Mouse (Mus musculus) limb, embryonic 13.5 days (tissue): ENCODE data around the gene Olfr628. TPM values are rescaled to one million over a fixed set of nuclear protein-coding genes. Genes with fewer than 3 reads are reported as not detected.
"Not testable (repeated sequence)": the region's sequence is repeated elsewhere in the genome, so short reads cannot be mapped to it uniquely, and the experiment has no call there.

ENCODE experiments used
- ATAC-seq: fragments of 200-750 bp; cut with Nextera tagmentation; 2 replicates; pipeline ENCODE4 v1.8.0; 2017; ENCODE audit warnings: low read depth, moderate number of reproducible peaks, moderate TSS enrichment; ENCODE audit not compliant: low FRiP score
- H3K27ac ChIP-seq: fragments of 300-500 bp; sonication (generic); 2 replicates; pipeline ENCODE4 v1.5.1; 2015; ENCODE audit warnings: inconsistent platforms, mild to moderate bottlenecking, moderate library complexity
- H3K27me3 ChIP-seq: fragments of 300-500 bp; sonication (generic); 2 replicates; pipeline ENCODE4 v1.6.1; 2015; ENCODE audit warnings: mild to moderate bottlenecking, inconsistent platforms
- H3K36me3 ChIP-seq: fragments of 300-500 bp; sonication (generic); 2 replicates; pipeline ENCODE4 v1.6.1; 2015; ENCODE audit warnings: inconsistent platforms, mild to moderate bottlenecking, moderate library complexity
- H3K4me1 ChIP-seq: fragments of 300-500 bp; sonication (generic); 2 replicates; pipeline ENCODE4 v1.6.1; 2015; ENCODE audit warnings: inconsistent platforms
- H3K4me2 ChIP-seq: fragments of 300-500 bp; sonication (generic); replicated peaks from 2 replicates; pipeline ENCODE4 v1.6.1; 2015; ENCODE audit warnings: inconsistent platforms, mild to moderate bottlenecking, moderate library complexity
- H3K4me3 ChIP-seq: fragments of 300-500 bp; sonication (generic); 2 replicates; pipeline ENCODE4 v1.5.1; 2015; ENCODE audit warnings: moderate library complexity, mild to moderate bottlenecking, inconsistent platforms
- H3K9ac ChIP-seq: fragments of 300-500 bp; sonication (generic); 2 replicates; pipeline ENCODE4 v1.6.1; 2015; ENCODE audit warnings: mild to moderate bottlenecking, inconsistent platforms
- H3K9me3 ChIP-seq: fragments of 300-500 bp; sonication (generic); 2 replicates; pipeline ENCODE4 v1.6.1; 2016; ENCODE audit warnings: inconsistent platforms
- WGBS: fragments of 180-500 bp; shearing (Covaris S2); methylation state at CpG from one replicate; pipeline ENCODE4 v1.1.7; 2015; 5-methylcytosine and 5-hydroxymethylcytosine counted together
- polyA plus RNA-seq: library from polyadenylated mRNA; unstranded; fragments of >200 nt; fragmentation: Nextera tagmentation; extraction: Ambion mirVana; gene quantifications from 2 replicates; pipeline ENCODE4 v1.2.1, GENCODE M21; 2015

Olfr628 gene
- polyA plus RNA-seq, result not detected in 2 replicates

GRCm38 (mm10) chr7:103730074-103730473 lies at the start of gene Olfr628:
Gene Olfr628, plus strand, starts transcription at chr7:103730374.
- Histone ChIP-seq H3K27ac (no peak within 1 kb of the TSS), H3K4me2 (no peak within 1 kb of the TSS), H3K9me3 (no peaks in the 10 kb centered on the region), H3K27me3 (no peaks in the 10 kb centered on the region), H3K4me1 (no peaks in the 10 kb centered on the region), H3K36me3 (no peaks in the 10 kb centered on the region), H3K4me3 (no peak within 1 kb of the TSS), H3K9ac (no peak within 1 kb of the TSS)
- ATAC-seq, result no peak
- 80% methylated on average over 1 of the region's 1 CpGs for WGBS

DNA sequence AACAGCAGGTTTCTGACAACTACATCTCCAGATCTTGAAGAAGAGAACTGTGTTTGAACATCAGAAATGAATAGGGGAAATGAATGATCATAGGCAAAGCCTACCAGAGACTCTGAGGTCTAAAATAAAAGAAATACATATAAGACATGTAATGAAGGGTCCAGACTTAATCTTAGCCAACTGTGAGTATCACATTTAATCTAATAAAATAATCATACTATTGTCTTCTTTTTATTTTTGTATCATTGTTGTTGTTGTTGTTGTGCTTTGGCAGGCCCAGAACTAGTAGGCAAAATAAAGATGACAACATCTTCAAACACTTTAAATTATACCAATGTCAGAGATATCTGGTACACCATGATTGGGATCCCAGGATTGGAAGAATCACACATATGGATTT lies 47.8 kb upstream of the Olfr628 start, which contains the start of gene Olfr625-ps1:
TSS of gene Olfr625-ps1 (plus strand) at position 301 of the 400 bp plus-strand sequence.
- H3K9ac ChIP-seq, result no peak within 1 kb of the TSS
- H3K9me3 ChIP-seq, result no peaks in the 10 kb centered on the region
- no peak for ATAC-seq
- H3K27me3 ChIP-seq, result no peaks in the 10 kb centered on the region
- H3K4me3 ChIP-seq, result no peak within 1 kb of the TSS
- H3K4me1 ChIP-seq, result no peaks in the 10 kb centered on the region
- H3K36me3 ChIP-seq, result no peaks in the 10 kb centered on the region
- no peak within 1 kb of the TSS for H3K27ac ChIP-seq
- H3K4me2 ChIP-seq, result no peak within 1 kb of the TSS

DNA sequence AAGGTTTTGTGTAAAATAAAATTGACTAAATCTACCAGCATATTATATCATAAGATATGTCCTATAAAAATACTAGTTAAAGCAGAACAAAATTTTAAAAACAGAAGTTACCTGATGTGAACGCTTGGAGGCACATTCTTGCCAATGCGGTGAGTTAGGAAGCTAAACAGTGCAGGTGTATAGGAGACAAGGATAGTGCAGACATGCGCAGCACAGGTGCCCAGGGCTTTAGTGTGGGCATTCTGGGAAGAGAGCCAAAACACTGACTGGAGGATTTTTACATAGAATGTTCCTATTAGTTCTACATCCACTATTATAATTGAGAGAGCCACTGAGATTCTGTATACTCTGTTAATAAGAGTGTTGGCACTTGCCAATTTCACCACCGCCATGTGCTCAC lies 30.7 kb upstream of the Olfr628 start:
- no peak for ATAC-seq
- no peak overlapping the region for H3K9ac ChIP-seq

DNA sequence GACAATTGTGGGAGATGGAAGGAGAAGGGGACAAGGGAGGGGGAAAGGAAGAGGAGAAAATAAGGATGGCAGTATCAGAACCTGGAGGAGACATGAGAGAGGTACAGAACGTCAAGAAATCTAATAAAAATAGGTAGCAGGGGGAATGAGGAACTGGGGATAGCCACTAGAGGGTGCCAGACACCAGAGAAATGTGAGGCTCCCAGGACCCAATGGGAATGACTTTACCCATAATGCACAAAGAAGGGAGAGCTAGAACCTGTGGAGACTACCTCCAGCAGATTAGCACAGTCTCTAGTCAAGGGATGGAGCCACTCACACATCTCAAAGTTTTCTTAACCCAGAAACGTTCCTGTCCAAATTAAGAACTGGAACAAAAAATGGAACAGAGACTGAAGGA lies 18.1 kb upstream of the Olfr628 start:
- Histone ChIP-seq H3K27me3 (no peaks in the 10 kb centered on the region), H3K27ac (no peak overlapping the region), H3K4me3 (no peak overlapping the region), H3K9ac (no peak overlapping the region), H3K36me3 (no peaks in the 10 kb centered on the region), H3K9me3 (no peaks in the 10 kb centered on the region), H3K4me2 (no peak overlapping the region), H3K4me1 (no peaks in the 10 kb centered on the region)
- no peak for ATAC-seq
- 31% methylated on average over 2 of the region's 2 CpGs for WGBS

More for the DNA sequence above, 30.7 kb upstream of the Olfr628 start:
- WGBS, result 90% methylated on average over 4 of the region's 4 CpGs
- H3K27ac ChIP-seq, result no peak overlapping the region
- no peak overlapping the region for H3K4me2 ChIP-seq
- H3K36me3 ChIP-seq, result no peaks in the 10 kb centered on the region
- no peak overlapping the region for H3K4me3 ChIP-seq
- no peaks in the 10 kb centered on the region for H3K4me1 ChIP-seq
- H3K9me3 ChIP-seq, result no peaks in the 10 kb centered on the region
- no peaks in the 10 kb centered on the region for H3K27me3 ChIP-seq

DNA sequence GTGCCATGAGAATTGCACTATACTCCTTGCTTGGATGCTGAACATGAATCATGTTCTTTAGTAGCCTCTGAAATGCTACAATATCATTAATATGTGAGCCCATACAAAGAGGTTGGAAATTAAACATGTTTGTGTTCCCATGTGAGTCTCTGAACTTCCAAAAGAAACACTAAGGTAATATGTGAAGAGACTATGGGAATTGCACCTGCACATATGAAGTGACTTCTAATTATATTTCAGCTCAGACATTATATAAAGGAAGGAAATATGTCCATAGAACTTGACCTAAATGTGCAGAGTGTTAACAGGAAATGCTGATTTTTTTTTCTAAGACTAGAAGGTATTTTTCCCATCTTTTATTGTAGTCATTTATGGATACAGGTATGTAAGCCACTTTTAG lies 15.8 kb upstream of the Olfr628 start, which contains the start of gene Olfr243:
TSS of gene Olfr243 (plus strand) at position 301 of the 400 bp plus-strand sequence.
- no peak within 1 kb of the TSS for H3K27ac ChIP-seq
- no peaks in the 10 kb centered on the region for H3K27me3 ChIP-seq
- H3K4me3 ChIP-seq, result no peak within 1 kb of the TSS
- H3K9me3 ChIP-seq, result no peaks in the 10 kb centered on the region
- H3K9ac ChIP-seq, result no peak within 1 kb of the TSS
- H3K4me1 ChIP-seq, result no peaks in the 10 kb centered on the region
- no peak within 1 kb of the TSS for H3K4me2 ChIP-seq
- ATAC-seq, result no peak
- H3K36me3 ChIP-seq, result no peaks in the 10 kb centered on the region

DNA sequence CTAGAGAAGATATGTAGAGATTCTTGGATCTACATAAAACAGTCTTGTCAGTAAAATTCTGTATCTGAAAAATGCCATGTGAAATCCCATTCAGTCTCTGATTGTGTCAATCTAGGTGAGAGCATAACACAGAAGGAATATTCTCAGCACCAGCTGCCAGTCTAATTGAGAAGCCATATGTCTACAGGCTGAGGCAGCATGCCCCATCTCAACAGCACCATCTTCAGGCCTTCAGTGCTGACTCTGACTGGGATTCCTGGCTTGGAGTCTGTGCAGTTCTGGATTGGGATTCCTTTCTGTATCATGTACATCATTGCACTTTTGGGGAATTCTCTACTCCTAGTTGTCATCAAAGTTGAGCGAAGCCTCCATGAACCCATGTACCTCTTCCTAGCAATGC lies 13.8 kb upstream of the Olfr628 start:
- H3K4me2 ChIP-seq, result not testable (repeated sequence)

GRCm38 (mm10) chr7:103744843-103745242 lies 14.7 kb downstream of the Olfr628 start, which contains the start of gene Olfr629:
Gene Olfr629, minus strand, starts transcription at chr7:103744943.
- ATAC-seq, result no peak
- Histone ChIP-seq H3K36me3 (no peaks in the 10 kb centered on the region), H3K4me3 (no peak within 1 kb of the TSS), H3K27me3 (no peaks in the 10 kb centered on the region), H3K9ac (no peak within 1 kb of the TSS), H3K4me2 (no peak within 1 kb of the TSS), H3K27ac (no peak within 1 kb of the TSS), H3K9me3 (no peaks in the 10 kb centered on the region), H3K4me1 (no peaks in the 10 kb centered on the region)
- 84% methylated on average over 2 of the region's 2 CpGs for WGBS

More for the DNA sequence above, 13.8 kb upstream of the Olfr628 start:
- H3K27ac ChIP-seq, H3K36me3 ChIP-seq, H3K9me3 ChIP-seq, H3K4me1 ChIP-seq, H3K27me3 ChIP-seq, ATAC-seq, H3K4me3 ChIP-seq, H3K9ac ChIP-seq: not testable (repeated sequence)
- 87% methylated on average over 1 of the region's 1 CpGs for WGBS

GRCm38 (mm10) chr7:103757233-103757632 lies 27.1 kb downstream of the Olfr628 start, which contains the start of gene Olfr630:
Gene Olfr630, minus strand, starts transcription at chr7:103757333.
- H3K27ac ChIP-seq, result no peak within 1 kb of the TSS
- H3K9ac ChIP-seq, result no peak within 1 kb of the TSS
- no peaks in the 10 kb centered on the region for H3K36me3 ChIP-seq
- H3K4me1 ChIP-seq, result no peaks in the 10 kb centered on the region
- H3K9me3 ChIP-seq, result no peaks in the 10 kb centered on the region
- no peak within 1 kb of the TSS for H3K4me2 ChIP-seq
- H3K27me3 ChIP-seq, result no peaks in the 10 kb centered on the region
- WGBS, result 45% methylated on average over 2 of the region's 2 CpGs
- ATAC-seq, result no peak
- no peak within 1 kb of the TSS for H3K4me3 ChIP-seq

GRCm38 (mm10) chr7:103762212-103762611 lies 32.0 kb downstream of the Olfr628 start:
- H3K9me3 ChIP-seq, H3K9ac ChIP-seq, H3K36me3 ChIP-seq, H3K4me2 ChIP-seq, H3K4me3 ChIP-seq, H3K27ac ChIP-seq, H3K4me1 ChIP-seq, H3K27me3 ChIP-seq, ATAC-seq: not testable (repeated sequence)
- WGBS, result 90% methylated on average over 6 of the region's 6 CpGs

DNA sequence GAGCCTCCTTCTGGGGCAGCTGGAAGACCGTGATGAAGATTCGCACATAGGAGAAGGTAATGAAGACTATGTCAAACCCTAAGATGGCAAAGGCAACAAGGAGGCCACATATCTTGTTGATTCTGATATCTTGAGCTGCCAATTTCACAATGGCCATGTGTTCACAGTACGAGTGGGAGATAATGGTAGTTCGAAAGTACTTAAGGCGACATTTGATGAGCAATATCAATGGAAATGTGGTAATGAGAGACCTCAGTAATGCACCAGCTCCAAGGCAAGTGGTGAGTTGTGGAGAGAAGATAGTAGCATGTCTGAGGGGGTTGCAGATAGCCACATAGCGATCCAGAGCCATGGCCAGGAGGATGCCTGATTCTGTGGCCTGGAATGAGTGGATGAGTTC lies 37.5 kb downstream of the Olfr628 start:
- H3K9ac ChIP-seq, ATAC-seq, H3K27me3 ChIP-seq, H3K4me2 ChIP-seq, H3K4me3 ChIP-seq, H3K4me1 ChIP-seq, H3K36me3 ChIP-seq, H3K9me3 ChIP-seq, H3K27ac ChIP-seq: not testable (repeated sequence)
- 87% methylated on average over 6 of the region's 6 CpGs for WGBS

DNA sequence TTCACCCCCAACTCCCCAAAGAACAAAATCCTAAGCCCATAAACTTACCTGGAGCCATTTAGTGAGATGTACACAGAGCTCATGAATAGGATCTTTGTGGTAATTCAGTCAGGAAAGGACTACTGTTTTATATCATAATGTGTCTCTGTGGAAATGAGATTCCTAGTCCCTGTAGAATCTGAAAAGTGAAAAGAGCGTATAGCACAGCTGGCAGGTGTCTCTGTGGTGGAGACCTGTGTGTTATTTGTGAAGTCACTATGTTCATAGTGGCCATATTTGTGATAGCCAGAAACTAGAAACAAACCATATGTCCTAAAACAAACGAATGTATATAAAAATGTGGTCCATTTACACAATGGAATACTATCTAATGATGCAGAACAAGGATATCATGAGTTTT lies 41.3 kb downstream of the Olfr628 start, which contains the start of gene Olfr69:
TSS of gene Olfr69 (minus strand) at position 101 of the 400 bp plus-strand sequence.
- Histone ChIP-seq H3K9ac (no peak within 1 kb of the TSS), H3K4me2 (no peak within 1 kb of the TSS), H3K27me3 (no peaks in the 10 kb centered on the region), H3K36me3 (no peaks in the 10 kb centered on the region), H3K4me3 (no peak within 1 kb of the TSS), H3K4me1 (no peaks in the 10 kb centered on the region), H3K9me3 (no peaks in the 10 kb centered on the region), H3K27ac (no peak within 1 kb of the TSS)
- no peak for ATAC-seq
- WGBS, result 75% methylated on average over 2 of the region's 2 CpGs

GRCm38 (mm10) chr7:103777652-103778051 lies 47.5 kb downstream of the Olfr628 start:
- H3K27ac ChIP-seq, H3K27me3 ChIP-seq, H3K4me2 ChIP-seq, H3K9me3 ChIP-seq, H3K4me3 ChIP-seq, H3K4me1 ChIP-seq, ATAC-seq, H3K36me3 ChIP-seq, H3K9ac ChIP-seq: not testable (repeated sequence)
- WGBS, result 83% methylated on average over 4 of the region's 4 CpGs

GRCm38 (mm10) chr7:103779598-103779997 lies 49.4 kb downstream of the Olfr628 start, which contains the start of gene Olfr68:
Gene Olfr68, minus strand, starts transcription at chr7:103779698.
- H3K9ac ChIP-seq, result no peak within 1 kb of the TSS
- no peak within 1 kb of the TSS for H3K4me2 ChIP-seq
- no peaks in the 10 kb centered on the region for H3K4me1 ChIP-seq
- no peak within 1 kb of the TSS for H3K4me3 ChIP-seq
- H3K36me3 ChIP-seq, result no peaks in the 10 kb centered on the region
- H3K27ac ChIP-seq, result no peak within 1 kb of the TSS
- H3K27me3 ChIP-seq, result no peaks in the 10 kb centered on the region
- ATAC-seq, result no peak
- H3K9me3 ChIP-seq, result no peaks in the 10 kb centered on the region
- WGBS, result 79% methylated on average over 3 of the region's 3 CpGs
